Mouse (Mus musculus) C2C12 (cell line): Measurements from ENCODE around the gene Psmd13. TPM values are rescaled to one million over a fixed set of nuclear protein-coding genes. Genes with fewer than 3 reads are reported as not detected.

ENCODE experiments used
- H3K27me3 ChIP-seq: one replicate; pipeline ENCODE4 v1.6.1; 2011; ENCODE audit not compliant: control insufficient read depth, insufficient read depth, insufficient read length
- H3K36me3 ChIP-seq: one replicate; pipeline ENCODE4 v1.6.1; 2011; ENCODE audit not compliant: control insufficient read depth, insufficient read depth
- H3K4me3 ChIP-seq: one replicate; pipeline ENCODE4 v1.5.1; 2011; ENCODE audit warnings: mild to moderate bottlenecking, control low read depth; ENCODE audit not compliant: poor library complexity, insufficient read depth, severe bottlenecking
- H3K79me2 ChIP-seq: one replicate; pipeline ENCODE4 v1.6.1; 2011; ENCODE audit not compliant: control insufficient read depth, insufficient read depth
- H3K79me3 ChIP-seq: one replicate; pipeline ENCODE4 v1.6.1; 2011; ENCODE audit warnings: low read depth, control low read depth
- H3ac ChIP-seq: one replicate; pipeline ENCODE3; 2011; ENCODE audit warnings: low read depth; ENCODE audit not compliant: control insufficient read depth, insufficient read length
- CEBPB ChIP-seq: IDR thresholded peaks from one replicate; pipeline ENCODE4 v1.6.1; 2011; ENCODE audit warnings: low read depth, mild to moderate bottlenecking, control low read depth, moderate library complexity
- CTCF ChIP-seq: IDR thresholded peaks from one replicate; pipeline ENCODE4 v1.5.1; 2011; ENCODE audit not compliant: control insufficient read depth, insufficient read depth, insufficient read length
- FOSL1 ChIP-seq: IDR thresholded peaks from one replicate; pipeline ENCODE4 v1.8.0; 2011; ENCODE audit warnings: mild to moderate bottlenecking, low read length; ENCODE audit not compliant: poor library complexity, insufficient read depth, severe bottlenecking
- MAX ChIP-seq: IDR thresholded peaks from one replicate; pipeline ENCODE4 v1.6.1; 2011; ENCODE audit warnings: mild to moderate bottlenecking, control low read depth
- MYOD1 ChIP-seq: IDR thresholded peaks from one replicate; pipeline ENCODE4 v1.6.1; 2011; ENCODE audit warnings: low read depth; ENCODE audit not compliant: control insufficient read depth, insufficient read length
- MYOG ChIP-seq: IDR thresholded peaks from one replicate; pipeline ENCODE4 v1.6.1; 2011; ENCODE audit not compliant: control insufficient read depth, insufficient read length; ENCODE audit errors: extremely low read depth
- USF1 ChIP-seq: IDR thresholded peaks from one replicate; pipeline ENCODE4 v1.6.1; 2011; ENCODE audit warnings: low read depth, mild to moderate bottlenecking, control low read depth, moderate library complexity
- polyA plus RNA-seq: library from polyadenylated mRNA; unstranded; fragments of >200 nt; fragmentation: generic; extraction: Trizol; gene quantifications from one replicate; pipeline ENCODE4 v1.2.1, GENCODE M21; 2012; ENCODE audit warnings: missing spikeins

Gene Psmd13
- polyA plus RNA-seq, 1 experiment: 211 TPM

DNA sequence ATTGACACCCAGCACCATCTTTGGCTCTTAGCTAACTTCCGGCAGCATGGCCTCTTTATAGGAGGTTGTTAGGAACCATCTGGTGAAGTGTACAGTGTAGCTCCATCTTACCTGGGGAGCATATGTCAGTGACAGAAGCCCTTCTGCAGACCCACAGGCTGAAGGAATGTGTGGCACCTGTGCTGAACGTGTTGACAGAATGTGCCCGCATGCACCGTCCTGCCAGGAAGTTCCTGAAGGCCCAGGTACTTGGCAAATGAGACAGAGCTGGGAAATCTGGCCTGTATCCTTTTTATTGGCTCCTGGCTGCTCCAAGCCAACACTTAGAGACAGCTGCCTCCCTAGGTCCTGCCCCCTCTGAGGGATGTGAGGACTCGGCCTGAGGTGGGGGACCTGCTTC, 21.0 kb upstream of the Psmd13 start:
- Histone ChIP-seq H3ac (no peak overlapping the region), H3K79me3 (peaks cover 22% of the 10 kb centered on the region), H3K27me3 (no peaks in the 10 kb centered on the region), H3K4me3 (no peak overlapping the region), H3K79me2 (peaks cover 43% of the 10 kb centered on the region), H3K36me3 (peaks cover 43% of the 10 kb centered on the region)
- TF ChIP-seq FOSL1 (no peak), MAX (no peak), USF1 (no peak), CEBPB (no peak), MYOD1 (no peak), MYOG (no peak), CTCF (no peak)

- H3K36me3 ChIP-seq: peaks cover 39% of the 10 kb centered on the region
Observed at GRCm38 (mm10) chr7:140864761-140865160, 17.0 kb upstream of the Psmd13 start.

DNA sequence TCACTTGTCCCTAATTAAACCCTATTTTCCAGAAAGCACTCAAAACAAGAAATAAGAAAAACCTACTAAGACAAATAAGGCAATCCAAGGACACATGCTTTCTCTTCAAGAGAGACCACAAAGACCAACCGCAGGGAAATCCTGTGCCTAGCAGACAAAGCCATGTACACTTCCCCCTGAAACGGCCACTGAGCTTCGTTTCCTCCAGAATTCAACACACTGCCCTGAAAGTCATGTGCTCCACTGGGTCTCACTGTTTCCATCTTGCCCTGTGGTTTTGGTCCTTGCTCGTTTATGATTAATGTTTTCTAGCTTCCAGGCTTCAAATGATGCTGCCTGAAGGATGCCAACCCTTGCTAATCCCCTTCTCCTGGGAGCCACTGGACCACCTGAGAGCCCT, 7.5 kb upstream of the Psmd13 start:
- peaks cover 6% of the 10 kb centered on the region for H3K36me3 ChIP-seq
- no peaks in the 10 kb centered on the region for H3K27me3 ChIP-seq
- H3K4me3 ChIP-seq: no peak overlapping the region
- no peak overlapping the region for H3ac ChIP-seq
- TF ChIP-seq MYOD1 (no peak), CTCF (no peak), USF1 (no peak), CEBPB (no peak), MAX (no peak), FOSL1 (no peak)
- H3K79me3 ChIP-seq: no peaks in the 10 kb centered on the region
- no peaks in the 10 kb centered on the region for H3K79me2 ChIP-seq

More at GRCm38 (mm10) chr7:140864761-140865160, 17.0 kb upstream of the Psmd13 start:
- H3K27me3 ChIP-seq: no peaks in the 10 kb centered on the region
- H3K4me3 ChIP-seq: no peak overlapping the region
- H3K79me2 ChIP-seq: peaks cover 15% of the 10 kb centered on the region
- TF ChIP-seq CTCF: no peak
- TF ChIP-seq USF1: no peak
- TF ChIP-seq MAX: no peak
- TF ChIP-seq MYOD1: no peak
- TF ChIP-seq MYOG: no peak
- TF ChIP-seq FOSL1: no peak
- no peak for TF ChIP-seq CEBPB
- no peak overlapping the region for H3ac ChIP-seq
- H3K79me3 ChIP-seq: peaks cover 3% of the 10 kb centered on the region

DNA sequence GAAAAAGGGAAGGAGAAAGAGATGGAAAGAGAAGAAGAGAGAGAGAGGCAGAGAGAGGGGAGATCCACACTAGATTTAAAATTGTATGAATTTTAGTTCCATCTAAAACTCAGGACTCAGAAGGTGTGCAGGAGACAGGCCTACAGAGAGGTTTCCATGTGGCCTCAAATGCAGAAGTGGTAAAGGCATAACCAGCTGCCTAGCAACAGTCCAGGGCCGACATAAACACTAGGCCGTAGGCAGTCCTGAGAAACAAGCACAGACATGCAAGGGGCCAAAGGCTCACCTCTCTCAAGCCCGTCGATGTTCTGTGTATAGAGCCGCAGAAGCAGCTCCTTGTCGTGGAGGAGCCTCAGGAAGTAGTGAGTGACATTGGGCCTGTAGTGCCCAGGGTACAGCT, 4.4 kb upstream of the Psmd13 start:
- H3K79me2 ChIP-seq: peaks cover 7% of the 10 kb centered on the region
- peaks cover 6% of the 10 kb centered on the region for H3K36me3 ChIP-seq
- H3K4me3 ChIP-seq: no peak overlapping the region
- peaks cover 1% of the 10 kb centered on the region for H3K79me3 ChIP-seq
- no peaks in the 10 kb centered on the region for H3K27me3 ChIP-seq
- TF ChIP-seq FOSL1: no peak
- no peak for TF ChIP-seq MYOG
- TF ChIP-seq MAX: no peak
- TF ChIP-seq USF1: no peak
- no peak for TF ChIP-seq CTCF
- no peak for TF ChIP-seq CEBPB
- no peak for TF ChIP-seq MYOD1
- no peak overlapping the region for H3ac ChIP-seq

DNA sequence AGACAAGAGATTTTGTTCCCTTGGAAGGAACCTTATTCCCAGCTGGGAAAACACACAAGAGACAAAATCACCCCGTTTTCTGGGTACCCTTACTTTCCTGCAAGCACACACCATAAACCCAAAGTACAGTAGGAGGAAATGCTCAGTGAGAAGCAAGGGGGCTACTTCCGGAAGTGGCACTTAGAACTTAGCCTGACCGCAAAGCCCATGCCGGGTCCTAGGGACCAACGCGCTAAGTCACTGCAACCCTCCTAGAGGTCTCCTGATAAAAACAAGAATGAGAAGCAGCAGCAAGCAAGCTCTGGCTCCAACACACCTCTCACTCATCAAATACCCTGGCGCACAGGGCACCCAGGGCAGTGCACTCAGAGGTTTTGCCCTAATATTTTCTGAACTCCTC, 2.4 kb upstream of the Psmd13 start:
- Histone ChIP-seq H3K79me2 (peaks cover 27% of the 10 kb centered on the region), H3K27me3 (no peaks in the 10 kb centered on the region), H3K79me3 (peaks cover 20% of the 10 kb centered on the region), H3K36me3 (peaks cover 11% of the 10 kb centered on the region), H3K4me3 (no peak overlapping the region), H3ac (no peak overlapping the region)
- no peak for TF ChIP-seq CTCF
- no peak for TF ChIP-seq MYOD1
- TF ChIP-seq CEBPB: no peak
- TF ChIP-seq MYOG: no peak
- no peak for TF ChIP-seq FOSL1
- no peak for TF ChIP-seq MAX
- no peak for TF ChIP-seq USF1

DNA sequence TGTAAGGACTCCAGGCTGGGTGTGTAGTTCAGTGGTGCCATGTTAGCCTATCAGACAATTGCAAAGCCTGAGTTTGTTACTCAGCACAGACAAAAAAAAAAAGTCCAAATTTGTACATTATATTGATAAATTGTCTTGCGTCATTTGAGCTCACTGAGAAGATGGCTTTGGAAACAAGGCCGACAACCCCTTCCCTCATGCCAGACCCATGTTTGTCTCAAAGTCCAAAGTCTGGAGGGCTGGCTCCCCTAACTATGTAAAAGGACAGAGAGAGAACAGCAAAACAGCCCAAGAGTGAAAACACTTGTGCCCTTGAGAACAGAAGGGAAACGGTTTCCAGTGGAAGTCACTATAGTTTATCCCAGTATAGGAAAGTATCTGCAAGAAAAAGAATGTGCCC, 1.3 kb upstream of the Psmd13 start:
- H3K4me3 ChIP-seq: no peak overlapping the region
- TF ChIP-seq USF1: no peak
- TF ChIP-seq CEBPB: no peak
- TF ChIP-seq CTCF: no peak
- no peak for TF ChIP-seq FOSL1
- TF ChIP-seq MAX: no peak
- no peak for TF ChIP-seq MYOD1
- TF ChIP-seq MYOG: no peak
- no peaks in the 10 kb centered on the region for H3K27me3 ChIP-seq
- peaks cover 37% of the 10 kb centered on the region for H3K79me2 ChIP-seq
- H3ac ChIP-seq: no peak overlapping the region
- H3K79me3 ChIP-seq: peaks cover 20% of the 10 kb centered on the region
- H3K36me3 ChIP-seq: peaks cover 19% of the 10 kb centered on the region
